Mouse (Mus musculus) MEL-GATA-1-ER (cell line): ENCODE measurements at regions not wholly inside any gene's neighbourhood (a gene's known extent, or its start where the extent isn't known, plus 50 kb on each side); places are given as distances from the start of the nearest gene placed in this dataset.
A peak's percentile ranks its signal among the peaks of the same experiment; 100 is the strongest.

Source experiments
- DNase-seq: peaks from one replicate; pipeline ENCODE4 v3.0.0-alpha.2; 2012; ENCODE audit warnings: low read depth; ENCODE audit errors: extremely low read depth

DNA sequence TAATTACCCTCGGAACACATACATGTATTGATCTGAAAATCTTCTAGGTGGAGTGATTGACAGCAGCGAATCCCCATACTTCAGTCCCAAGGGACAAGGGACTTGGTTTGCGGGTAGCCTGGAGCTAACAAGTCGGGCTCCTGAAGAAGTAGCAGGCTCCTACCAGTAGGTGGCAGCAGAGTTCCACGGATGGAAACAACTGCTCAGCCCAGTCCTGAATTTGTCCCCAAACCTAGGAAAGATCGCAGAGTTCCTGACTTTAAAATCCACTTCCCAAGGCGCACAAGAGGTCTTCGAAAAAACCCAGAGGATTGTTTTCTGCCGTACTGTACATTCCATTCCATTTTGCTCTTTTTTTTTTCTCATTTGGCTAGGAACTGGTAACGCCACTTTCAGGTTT lies 169.4 kb downstream of the Arrdc4 start:
- DNase-seq = peak; percentile 5

DNA sequence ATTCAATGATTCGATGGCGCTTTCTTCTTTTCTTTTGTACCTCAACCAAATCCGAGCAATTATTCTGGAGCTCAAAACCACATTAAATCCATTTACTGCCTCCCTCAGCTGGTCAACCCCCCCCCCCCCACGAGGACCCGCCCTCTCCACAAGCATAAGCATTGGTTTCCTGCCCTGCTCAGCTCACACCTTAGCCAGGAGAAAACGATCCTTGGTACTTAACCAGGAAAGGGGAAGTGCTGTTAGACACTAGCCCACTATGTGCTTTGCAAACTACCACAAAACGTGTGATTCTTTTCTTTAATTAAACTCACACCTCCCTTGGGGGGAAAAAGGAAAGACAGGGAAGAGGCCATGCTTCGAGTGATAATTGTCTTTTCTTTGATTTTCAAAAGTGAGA lies 169.8 kb downstream of the Arrdc4 start:
- no peak for DNase-seq

- DNase-seq = no peak
Observed at GRCm38 (mm10) chr7:68571315-68571714, 177.7 kb downstream of the Arrdc4 start.

GRCm38 (mm10) chr7:68568127-68568510 lies 180.9 kb downstream of the Arrdc4 start:
- DNase-seq = no peak

GRCm38 (mm10) chr7:68567452-68568126 lies 181.5 kb downstream of the Arrdc4 start:
- no peak for DNase-seq

DNA sequence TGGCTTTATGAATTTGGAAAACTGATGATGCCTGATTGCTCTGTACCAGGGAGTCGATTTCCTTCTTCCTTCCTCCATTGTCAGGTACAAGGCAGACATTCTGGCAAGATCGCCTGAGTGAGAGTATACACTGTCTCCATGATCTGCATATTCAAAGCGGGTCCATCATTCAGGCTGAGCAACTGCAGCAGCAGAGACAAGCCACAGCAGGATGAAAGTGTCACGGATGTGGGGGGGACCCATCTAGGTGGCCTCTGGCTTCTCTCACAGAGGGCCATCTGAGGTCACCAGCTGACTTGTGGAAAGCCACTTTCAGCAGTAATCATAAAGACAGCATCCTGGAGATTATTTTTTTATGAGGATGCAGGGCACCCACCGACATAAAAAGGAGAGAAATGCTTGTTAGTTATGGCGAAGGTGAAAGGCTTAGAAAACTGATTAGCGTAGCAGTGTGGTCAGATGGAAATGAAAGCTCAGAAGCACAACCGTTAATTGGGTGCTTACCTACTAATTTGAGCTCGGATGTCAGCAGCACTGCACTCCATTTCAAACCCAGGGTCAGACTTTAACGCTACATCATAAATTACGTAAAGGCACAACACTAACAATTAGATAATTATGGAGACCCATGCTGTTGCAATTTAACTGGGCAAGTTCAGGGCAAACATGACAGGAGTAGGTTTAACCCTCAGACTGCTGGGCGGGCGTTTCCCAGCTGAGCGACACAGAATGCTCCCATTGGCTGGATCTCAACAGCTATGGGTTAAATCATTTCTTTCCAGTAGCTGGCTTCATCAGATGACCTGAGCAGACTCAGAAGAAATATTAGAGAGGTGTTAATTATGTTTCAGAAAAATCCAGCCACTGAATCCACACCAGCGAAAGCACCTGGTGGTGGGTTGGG lies 189.3 kb downstream of the Arrdc4 start:
- DNase-seq = no peak

DNA sequence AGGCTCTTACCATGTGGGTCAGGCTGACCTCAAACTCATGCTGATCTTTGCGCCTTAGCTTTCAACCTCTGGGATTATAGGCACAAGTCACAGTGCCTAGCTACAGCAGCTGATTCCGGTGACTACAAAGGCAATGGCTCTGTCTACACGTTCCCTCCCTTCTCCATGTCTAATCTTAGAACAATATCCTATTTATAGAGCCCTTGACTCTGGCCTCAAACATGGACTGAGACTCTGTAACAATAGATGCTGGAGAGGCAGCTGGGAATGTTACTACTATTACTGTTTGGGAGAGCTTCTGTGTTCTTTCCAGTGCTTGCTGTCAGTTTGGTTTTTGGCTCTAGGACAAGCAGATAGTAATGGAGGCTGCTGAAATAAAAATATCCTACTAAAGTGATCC lies 198.7 kb downstream of the Arrdc4 start:
- no peak for DNase-seq

DNA sequence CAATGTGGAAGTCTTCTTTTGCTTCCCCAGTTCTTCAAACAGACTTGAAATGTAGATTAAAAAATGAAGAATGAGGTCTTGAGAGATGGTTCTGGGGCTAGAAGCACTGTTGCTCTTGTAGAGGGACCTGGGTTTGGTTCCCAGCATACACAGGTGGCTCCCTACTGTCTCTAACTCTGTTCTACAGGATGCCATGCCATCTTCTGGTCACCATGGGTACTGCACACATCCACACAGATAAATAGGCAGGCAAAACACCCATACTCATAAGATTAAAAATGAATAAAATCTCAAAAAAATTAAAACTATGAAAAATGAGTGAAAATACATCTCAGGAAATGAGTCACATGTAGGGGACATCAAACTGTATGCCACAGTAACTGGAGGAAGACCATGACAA lies 200.9 kb downstream of the Arrdc4 start:
- DNase-seq = no peak

DNA sequence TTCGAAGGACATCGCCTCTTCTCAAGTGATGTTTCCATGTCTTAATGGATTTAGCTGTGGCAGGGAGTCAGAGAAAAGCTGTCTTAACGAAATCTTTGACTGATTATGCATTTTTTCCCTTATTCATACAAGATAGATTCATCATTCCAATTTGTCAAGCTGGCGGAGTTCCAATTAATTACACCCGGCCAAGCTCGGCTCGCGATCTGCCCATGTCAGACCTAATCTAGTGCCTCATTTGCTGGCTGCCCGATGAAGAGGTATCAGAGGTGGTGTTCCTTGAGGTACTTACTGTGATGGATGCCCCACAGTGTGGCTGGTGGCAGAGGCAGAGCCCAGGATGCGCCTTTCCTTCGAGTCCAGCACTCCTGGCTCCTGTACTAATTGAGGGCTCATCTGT lies 204.9 kb downstream of the Arrdc4 start:
- no peak for DNase-seq

- no peak for DNase-seq
Observed at GRCm38 (mm10) chr7:68509096-68509495, 235.5 kb downstream of the Fam169b start.

DNA sequence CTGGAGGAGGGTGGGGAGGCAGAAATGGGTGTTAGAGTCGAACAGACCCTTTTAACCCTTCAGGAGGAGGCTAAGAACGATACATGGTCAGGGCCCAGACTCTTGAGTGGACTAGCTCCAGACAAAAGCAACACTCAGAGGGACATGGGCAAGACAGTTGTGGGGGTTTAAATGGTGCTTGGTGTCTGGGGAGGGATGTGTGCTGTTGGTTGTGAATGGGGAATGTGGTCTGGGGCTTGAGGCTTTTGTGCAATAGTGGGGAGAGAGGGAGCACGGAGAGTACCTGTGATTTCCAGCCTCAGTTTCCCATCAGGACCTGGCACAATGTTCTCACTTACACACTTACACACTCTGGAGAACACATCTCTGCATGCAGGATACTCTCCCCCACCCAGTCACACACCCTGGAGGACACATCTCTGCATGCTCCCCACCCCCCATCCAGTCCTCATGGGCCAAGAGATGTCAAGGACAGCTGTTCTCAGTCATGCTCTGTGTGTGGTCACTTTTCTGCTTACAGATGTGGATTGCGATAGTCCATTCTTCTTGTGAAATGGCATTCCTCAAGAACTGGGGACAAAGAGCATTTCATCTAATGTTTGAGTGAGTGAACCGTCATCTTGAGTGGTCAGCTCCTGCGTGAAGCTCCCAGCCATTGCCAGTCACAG lies 217.6 kb downstream of the Fam169b start:
- no peak for DNase-seq

DNA sequence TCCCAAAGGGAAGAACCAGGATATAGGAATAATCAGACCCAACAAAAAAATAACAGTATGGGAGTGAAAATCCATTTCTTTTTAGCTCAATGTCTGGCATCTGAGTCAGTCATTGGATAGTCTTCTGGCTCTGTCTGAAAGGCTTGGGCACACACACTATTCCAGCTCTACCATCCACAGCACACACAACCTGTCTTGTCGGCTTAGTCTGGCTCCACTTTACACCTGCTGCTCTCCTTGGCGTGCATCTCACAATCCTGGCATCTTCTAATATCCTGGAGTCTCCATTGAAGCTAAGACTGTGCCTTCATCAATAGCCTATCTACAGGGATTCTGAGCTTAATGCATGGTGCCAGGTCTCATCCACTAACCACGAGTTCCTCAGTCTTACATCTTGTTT lies 213.0 kb downstream of the Fam169b start:
- no peak for DNase-seq

DNA sequence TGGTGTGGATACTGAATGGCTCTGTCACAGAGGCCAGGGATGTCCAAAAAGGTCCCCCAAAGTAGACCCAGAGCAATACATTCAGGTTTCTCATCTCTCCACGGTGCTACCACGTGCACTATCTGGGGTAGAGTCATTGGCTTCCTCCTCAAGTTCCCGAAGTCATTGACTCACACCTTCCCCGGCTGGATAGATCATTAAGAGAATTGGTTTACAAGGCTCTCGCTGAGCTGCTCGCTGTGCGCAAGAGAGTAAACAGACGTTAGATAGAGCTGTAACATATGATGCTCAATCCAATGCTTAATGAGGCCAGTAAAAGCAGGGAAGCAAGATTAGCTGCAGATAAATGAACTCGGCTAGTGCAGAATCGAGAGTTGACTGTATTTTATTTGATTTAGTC lies 208.9 kb downstream of the Fam169b start:
- no peak for DNase-seq

DNA sequence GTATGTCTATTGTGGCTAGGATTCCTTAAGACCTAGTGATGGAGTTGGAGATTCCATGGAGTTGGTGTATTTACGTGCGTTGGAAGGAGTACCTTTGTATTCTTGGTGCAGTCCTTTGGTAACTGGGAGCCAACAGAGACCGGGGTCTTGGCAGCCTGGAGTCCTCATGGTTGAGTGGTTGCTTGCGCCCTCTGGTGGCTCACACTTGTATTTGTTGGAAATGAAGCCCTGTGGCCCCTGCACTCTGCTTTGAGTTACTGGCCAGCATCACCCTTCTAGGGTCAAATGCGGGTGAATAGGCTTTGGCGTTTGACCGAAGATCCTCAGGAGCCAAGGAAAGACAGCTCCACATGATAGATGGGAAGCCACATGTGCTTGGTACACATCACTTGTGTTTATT lies 207.1 kb downstream of the Fam169b start:
- DNase-seq = no peak

DNA sequence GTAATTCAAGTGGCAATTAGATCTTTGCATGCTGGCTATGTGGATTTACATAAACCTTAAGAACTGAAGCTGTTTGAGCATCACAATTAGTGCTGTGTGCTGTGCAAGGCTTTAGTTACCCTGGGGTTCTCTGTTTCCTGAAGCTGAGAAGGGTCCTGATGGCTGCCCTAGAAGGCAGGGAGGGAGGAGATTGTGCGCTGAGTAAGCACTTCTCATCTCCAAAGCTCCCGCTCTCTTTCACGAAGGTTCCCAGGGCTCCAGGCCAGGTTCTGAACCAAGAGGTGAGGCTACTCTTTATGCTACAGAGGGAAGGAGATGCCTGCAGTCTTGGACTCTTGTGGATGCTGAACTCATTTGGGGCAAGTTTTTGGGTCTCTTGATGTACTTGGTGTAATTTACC lies 206.7 kb downstream of the Fam169b start:
- DNase-seq = no peak

DNA sequence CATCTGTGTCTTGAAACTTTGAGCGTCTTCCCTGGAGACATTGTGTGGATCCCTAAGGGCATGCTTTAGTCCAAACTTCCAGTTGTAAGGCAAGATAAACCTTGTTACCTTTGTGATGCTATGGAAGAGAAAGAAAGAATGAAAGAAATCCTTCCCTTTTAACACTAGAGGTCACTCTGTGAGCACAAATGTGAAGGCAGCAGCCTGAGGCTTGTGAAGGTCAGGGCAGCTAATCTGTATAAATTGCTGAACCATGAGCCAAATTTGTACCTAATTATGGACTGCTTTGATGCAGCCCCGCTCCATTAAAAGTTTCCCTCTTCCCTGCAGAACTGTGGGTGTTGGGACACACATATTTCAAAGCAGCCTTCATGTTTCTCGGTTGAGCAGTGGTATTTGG lies 204.4 kb downstream of the Fam169b start:
- DNase-seq = no peak

DNA sequence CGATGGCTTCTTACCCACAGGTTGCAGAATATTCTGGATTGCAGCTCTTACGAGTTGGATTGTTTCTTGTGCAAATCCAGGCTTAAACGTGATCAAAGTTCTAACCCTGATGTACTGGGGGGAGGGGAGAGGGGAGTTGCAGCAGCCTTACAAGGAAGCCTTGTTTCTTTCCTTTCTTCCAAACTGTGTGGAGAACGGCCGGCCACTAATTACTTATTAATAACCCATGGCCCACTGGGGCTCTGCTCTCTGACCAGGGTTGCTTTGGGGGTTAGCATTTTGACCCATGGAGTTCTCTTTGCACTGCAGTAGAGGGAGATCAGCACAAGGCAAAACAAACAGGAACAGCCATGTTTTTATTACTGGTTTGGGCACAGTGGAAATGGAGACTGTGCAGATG lies 199.2 kb downstream of the Fam169b start:
- no peak for DNase-seq

GRCm38 (mm10) chr7:68470983-68471382 lies 197.3 kb downstream of the Fam169b start:
- no peak for DNase-seq

DNA sequence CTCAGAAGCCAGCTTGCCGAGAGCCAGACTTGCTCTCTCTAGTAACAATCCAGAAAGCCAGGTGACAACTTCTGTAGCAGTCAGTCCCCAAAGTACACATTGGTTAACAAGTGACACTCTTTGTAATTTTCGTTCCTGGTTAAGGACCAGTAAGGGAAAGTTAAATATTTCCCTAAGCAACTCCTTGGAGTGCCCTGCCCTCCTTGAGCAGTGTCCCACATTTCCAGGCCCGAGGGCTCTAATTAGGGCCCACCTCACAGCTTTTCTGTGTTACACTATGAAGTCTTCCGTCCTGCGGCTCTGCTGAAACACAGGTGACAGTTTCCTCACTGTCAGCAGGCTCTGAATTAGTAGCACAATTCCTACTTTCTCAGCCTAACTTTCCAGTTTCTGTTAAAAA lies 194.9 kb downstream of the Fam169b start:
- no peak for DNase-seq

- DNase-seq = no peak
Observed at GRCm38 (mm10) chr7:68457842-68458241, 184.2 kb downstream of the Fam169b start.

DNA sequence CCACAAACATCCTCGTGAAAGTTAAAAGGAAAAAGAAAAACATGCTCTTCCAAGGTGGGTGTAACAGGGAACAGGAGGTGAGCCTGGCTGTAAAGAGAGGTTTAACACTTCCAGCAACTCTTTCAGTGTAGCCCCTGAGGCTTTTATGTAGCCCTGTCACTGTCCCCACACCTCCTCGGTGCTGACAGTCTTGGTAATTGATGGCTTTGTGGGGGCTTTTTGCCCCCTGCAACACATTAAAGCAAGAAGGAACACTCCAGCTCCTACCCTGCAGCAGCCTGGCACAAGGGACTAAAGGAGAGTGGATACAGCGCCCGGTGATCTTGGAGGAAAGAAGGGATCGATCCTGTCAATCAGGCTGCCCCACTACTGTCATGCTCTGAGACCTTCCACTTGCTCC lies 181.8 kb downstream of the Fam169b start:
- DNase-seq = no peak

DNA sequence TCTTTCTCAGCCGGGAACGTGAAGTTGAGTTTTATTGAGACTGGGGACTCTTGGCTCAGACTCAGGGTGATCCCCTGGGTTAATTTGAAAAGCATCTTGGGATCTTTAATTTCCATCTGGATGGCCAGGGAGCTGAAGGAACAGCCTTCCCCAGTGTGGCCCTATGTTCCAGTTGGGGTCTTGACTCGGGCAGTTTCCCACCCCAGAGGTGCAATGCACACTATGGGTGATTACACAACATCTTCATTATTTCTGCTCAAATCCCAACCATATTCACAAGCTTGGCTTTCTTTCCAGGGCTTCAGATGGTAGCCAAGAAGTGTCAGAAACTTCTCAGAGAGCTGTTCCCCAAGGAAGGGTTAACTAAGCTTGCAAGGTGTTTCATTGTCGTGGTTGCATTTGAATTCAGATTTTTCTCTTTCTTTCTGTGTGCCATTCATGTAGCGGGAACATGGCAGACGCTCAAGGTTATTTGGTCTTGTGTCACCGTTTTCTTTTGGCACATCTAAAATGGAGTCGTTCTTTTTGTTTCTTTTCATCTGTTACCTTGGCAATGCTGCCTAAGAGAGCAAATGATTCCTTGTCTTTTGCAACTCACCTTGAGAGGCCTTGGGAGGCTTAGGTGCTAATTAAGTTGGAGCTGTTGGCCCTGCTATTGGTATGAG lies 179.5 kb downstream of the Fam169b start:
- DNase-seq = no peak
